Mouse (Mus musculus): ENCODE measurements around the gene Hmga2.

Gene Hmga2

DNA sequence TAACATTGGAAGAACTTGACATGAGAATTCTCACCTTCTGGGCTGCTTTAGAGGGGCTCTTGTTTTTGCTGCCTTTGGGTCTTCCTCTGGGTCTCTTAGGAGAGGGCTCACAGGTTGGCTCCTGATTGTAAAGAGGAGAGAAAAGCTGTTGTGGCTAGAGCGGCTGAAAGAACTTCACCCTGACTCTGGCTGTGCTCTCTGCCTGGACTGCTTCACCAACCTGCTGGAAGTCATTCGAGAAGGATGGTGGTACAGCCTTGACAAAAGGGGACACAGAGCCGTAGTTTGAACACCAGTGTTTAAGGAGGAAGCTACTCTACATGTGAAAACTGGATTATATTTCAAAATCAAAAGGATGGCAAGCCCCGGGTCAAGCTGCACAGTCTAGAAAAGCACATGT, 3.1 kb downstream of the Hmga2 start:
- DNase-seq (ENCODE audit: low read depth) = no peak

DNA sequence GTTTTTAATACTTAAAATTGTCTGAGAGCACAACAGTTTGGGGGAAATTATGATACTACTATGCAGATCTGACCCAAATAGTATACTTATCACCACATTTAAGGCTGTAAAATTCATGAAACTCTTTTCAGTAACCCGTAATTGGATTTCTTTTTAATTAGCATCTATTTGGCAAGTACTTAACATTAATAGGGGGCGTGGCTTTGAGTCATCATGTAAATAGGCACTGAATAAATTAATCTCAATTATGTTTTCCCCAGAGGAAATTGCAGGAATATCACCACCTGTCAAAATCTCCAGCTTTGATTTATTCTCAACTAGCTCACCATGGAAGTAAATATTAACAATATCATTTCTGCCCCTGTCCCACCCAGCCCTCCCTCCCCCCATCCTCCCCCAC, 3.7 kb downstream of the Hmga2 start:
- no peak for DNase-seq (ENCODE audit: low read depth)

DNA sequence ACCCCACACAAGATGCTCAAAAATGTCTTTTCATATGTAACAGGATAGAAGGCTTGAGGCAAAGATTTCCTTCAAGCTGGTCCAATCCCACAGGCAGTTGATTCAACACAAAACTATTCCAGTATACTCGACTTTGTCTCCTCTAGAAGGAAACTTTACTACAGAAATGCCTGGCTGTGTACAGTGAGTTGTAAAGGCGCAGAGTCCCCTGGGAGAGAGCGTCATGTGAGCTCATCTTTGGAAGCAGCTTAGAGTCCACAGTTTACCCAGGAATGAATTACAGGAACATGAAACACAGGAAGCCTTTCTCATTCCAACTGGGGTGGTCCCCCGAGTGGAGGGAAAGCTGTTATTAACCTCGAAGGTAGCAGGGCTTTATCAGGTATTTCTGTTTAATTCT, 11.1 kb downstream of the Hmga2 start:
- no peak for DNase-seq (ENCODE audit: low read depth)

DNA sequence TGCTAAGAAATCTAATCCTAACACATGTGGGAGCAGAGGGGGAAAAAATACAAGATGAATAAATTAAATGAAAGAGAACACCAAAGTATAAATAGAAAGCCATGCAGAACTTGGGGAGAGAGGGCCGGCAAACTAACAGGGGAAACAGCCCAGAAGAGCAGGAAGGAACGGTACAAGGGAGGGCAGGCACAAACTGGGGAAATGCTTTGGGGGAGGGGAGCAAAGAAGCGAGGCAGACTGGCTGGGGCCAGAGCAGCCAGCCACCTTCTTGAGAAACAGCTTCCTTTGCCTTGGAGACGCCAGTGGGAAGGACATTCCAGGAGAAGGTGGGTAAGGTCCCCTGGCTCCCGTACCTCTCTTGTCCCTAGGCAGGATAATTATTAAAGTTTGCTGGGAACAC, 14.5 kb downstream of the Hmga2 start:
- DNase-seq (ENCODE audit: low read depth) = no peak

DNA sequence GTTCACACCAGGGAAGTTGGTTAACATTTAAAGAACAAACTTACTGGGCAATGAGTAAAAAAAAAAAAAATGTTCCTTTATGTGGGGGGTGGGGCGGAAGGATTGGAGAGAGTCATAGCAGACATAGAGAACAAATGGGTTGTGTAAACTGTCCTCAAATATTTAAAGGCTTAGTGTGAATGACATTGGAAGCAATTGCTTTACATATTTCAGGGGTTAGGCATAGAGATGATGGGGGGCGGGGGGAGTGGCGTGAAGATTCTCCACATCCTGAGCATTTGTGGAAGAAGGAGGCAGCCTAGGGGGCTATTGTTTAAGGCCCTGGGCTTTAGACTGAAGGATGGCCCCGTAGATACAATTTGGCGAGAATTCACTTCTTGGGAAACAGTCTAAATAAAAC, 15.0 kb downstream of the Hmga2 start:
- no peak for DNase-seq (ENCODE audit: low read depth)

DNA sequence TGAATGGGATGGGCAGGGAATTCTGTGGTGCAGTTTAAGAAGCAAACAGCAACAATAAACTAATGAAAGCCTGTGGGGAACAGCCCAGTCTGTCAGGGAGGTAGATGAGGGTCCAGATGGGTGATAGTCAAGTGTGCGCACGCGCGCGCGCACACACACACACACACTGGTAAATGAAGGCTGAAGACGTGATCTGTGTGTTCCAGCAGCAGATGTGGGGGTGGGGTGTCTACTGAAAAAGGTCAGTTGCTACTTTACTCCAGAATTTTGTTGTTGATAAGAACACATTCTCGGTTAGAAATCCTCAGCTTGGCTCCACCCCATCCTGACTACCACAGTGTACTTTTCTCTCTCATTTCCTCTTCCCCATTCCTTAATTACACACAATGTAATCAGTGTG, 17.4 kb downstream of the Hmga2 start:
- no peak for DNase-seq (ENCODE audit: low read depth)

DNA sequence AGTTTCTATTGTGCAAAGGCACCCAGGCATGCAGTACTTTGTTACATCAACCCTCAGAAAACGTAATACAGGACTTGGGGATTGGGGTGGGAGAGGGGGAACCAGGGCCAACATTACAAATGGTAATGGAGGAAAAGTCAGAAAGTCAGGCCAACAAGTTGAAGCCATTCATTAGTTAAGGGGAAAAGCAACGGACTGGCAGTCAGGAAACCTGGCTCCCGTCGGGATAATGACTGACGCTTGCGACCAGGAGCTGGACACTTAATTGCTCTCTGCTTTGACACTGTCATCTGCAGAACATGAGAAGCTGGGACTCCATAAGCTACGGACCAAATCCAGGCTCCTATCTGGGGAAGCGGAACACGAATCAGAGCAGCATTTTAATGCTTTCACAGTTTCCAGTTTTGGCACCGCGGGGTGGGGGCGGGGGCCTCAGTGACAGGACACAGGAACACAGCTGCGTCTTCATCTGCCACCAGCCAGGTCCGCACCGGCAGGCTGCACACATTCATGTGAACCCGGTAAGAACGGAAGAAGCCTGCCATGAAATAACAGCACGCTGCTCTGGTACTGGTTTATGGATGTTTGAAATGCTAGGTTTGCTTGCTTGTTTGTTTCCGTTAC, 26.5 kb downstream of the Hmga2 start:
- DNase-seq (ENCODE audit: low read depth) = no peak

DNA sequence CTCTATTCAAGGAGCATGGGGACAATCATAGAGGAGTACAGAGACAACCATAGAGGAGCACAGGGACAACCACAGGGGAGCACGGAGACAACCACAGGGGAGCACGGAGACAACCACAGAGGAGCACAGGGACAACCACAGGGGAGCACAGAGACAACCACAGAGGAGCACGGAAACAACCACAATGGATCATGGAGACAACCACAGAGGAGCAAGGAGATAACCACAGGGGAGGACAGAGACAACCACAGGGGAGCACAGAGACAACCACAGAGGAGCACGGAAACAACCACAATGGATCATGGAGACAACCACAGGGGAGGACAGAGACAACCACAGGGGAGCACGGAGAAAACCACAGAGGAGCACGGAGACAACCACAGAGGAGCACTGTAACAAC, 29.5 kb downstream of the Hmga2 start:
- no peak for DNase-seq (ENCODE audit: low read depth)

DNA sequence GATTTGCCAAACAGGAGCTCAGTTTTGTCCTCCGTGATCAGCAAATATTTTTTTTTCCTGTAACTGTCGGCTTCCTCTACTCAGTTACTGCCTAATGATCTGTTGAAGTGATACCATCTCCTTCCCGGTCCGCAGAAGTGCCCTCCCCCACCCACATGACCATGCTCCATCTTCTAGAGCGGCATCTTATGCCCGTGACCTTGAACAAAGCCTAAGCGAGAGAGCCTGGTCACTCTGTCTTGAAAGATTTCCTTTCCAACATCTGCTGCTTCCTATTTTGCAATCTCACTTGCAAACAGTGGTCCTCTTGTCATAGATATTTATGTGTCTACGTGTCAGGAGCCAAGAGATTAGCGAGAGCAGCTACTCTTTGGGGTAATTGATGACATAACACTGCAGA, 30.1 kb downstream of the Hmga2 start:
- DNase-seq (ENCODE audit: low read depth) = no peak

DNA sequence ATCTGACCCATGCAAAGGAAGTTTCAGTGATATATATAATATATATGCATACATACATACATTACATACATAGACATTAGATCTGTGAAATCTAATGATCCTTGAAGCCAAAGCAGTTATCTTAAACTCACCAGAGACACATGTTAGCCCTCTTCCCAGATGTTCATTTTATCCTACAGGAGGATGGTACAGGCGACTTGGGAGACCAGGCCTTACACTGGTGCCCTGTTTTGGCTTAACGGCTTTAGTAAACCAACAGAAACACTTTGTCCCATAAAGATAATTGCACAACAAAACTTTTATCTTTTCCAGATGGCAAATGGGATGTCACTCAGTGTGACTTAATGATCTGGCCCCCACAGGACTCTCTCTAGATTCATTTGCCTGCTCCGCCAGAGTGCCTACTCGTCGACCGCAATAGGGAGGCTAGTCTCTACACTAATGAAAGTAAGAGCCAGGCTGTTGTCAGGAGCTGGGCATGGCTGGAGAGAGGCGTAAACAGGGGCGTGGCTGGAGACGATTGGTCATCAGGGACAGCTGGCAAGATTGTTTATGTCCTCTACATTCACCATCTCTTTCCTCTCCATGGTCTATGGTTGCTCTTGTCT, 31.7 kb downstream of the Hmga2 start:
- DNase-seq (ENCODE audit: low read depth) = no peak

DNA sequence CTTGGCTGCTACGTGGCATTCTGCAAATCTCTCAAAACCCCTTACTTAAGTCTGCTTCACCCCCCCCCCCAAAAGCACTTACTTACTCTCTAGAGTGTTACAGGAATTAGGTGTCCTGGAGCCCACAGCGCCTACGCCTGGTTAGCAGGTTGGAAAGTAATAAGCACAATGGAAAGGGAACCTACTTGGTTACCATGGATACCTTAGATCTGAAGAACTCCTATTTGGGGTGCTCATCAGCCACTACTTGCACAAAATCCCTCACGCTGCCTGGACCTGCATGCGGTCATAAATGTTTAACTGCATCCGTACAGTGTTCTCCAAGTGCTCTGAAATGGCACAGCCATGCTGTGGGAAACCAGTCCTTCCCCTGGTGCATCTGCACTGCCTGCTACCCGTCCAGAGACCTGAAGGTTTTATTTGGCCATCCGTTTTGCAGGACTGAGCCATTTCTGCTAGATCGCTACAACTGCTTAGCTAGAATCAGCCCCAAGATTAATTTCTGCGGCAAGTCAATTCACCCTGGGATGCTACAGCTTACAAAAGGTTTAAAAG, 32.4 kb downstream of the Hmga2 start:
- DNase-seq (ENCODE audit: low read depth) = no peak

DNA sequence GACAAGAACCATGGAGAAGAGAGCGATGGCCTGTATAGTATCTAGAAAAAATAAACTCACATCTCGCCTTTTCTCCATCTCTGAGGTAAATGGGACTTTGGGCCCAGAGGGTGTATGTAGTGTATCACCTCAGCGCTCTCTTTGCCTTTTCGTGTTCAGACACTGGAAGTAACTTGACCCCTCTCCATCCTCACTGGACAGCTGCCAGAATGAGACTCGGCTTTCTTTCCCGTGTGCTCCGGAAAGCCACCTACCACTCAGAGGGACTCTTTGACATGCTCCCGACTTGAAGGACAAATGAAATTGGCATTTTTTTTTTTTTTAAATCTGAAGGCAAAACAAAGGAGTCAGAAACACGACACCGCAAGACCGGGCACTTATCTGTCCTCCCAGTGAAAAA, 35.0 kb downstream of the Hmga2 start:
- DNase-seq (ENCODE audit: low read depth) = no peak

DNA sequence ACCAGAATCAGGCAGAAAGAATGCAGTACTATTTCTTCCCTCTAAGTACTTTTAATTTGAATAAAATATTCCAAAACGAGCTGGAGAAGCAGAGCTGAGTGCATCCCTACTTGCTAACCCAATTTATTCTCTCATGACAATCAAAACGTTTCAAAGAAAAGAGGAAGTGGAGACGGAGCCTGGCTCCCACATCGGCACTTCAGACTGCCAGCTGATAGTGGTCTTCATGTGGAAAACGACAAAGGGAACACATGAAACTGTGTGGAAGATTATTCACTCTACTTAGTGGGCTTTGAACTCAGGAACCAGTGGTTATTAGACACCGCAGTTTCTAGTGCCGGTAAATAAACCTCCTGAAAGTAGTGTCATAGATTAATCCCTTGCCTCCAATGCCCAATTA, 41.8 kb downstream of the Hmga2 start:
- no peak for DNase-seq (ENCODE audit: low read depth)

DNA sequence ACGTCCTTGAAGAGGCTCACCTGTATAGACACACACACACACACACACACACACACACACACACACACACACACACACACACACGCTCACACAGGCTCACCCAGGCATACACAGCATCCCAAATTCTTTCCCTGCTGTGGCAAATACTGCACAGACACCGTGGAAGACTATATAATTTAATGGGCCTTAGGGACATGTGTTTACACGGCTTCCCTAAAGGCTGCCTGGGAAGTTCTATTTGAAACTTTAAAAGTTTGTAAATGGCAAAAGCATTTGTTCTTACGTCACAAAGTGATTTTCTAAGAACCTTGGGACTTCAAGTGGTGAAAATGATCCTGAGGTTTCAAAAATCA, 42.8 kb downstream of the Hmga2 start:
- DNase-seq (ENCODE audit: low read depth) = no peak

DNA sequence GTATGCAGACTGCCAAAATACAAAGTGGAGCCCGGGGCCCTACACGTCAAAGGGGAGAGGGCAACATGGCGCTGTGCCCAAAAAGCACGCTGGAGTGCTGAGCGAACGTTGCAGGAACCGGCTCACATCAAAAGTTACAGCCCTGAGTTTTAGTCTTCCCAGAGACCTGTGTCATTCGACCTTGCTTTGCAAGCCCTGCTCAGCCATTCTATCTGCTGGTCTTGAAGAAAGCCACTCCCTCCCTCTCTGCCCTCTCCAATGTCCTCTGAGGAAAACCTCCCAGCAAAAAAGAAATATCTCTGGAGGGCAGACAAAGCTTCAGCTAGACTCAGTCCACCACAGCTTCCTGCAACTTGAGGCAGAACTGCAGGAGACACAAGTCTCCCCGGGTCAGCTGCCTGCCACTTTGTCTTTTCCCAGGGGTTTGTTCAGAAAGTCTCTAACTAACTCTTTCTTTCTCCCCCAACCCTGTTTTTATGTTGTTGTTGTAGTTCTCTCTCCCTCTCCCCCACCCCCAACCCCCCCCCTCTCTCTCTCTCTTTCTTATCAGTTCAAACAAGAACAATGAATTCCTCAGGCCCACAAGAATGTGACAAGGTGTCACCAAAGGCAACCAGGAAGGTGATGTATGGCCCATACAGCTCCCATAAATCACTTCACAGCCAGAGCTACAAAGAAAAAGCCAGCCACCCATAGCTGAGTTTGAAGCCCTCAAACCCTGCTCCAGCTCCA, 43.4 kb downstream of the Hmga2 start:
- DNase-seq (ENCODE audit: low read depth) = no peak

DNA sequence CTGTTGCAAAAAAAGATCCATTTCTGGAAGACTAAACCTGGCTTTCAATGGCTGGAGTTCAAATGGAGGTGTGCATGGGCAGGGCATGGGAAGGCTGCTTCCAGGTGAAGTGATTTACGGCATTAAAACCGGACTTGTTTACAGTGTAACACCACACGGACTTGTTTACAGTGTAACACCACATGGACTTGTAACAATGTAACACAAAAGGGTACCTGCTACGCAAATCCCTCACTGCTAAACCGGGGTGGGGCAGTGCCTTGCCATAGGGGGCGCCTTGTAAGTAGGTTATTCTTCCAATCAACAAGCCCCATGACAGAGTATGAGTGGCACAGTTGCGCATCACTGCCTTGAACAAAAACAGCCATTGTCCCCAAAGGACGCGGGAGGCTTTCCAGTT, 44.2 kb downstream of the Hmga2 start:
- no peak for DNase-seq (ENCODE audit: low read depth)

DNA sequence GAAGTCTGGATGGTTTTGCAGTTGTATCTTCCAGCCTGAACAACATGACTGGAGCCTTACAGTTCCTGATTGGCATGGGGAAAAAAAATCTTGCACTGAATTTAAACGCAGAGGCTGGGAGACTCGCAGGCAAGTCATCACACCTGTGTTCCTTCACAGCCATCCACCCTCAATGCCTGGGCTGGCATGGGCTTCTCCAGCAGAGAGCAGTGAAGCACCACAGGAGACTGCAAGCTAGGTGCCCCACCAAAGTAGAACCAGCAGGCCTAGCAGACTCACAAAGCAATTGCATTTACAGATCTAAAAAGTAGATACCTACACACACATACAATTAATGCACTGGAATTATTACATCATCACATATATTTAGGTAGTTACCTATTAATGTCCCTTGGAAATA, 44.8 kb downstream of the Hmga2 start:
- DNase-seq (ENCODE audit: low read depth) = no peak

DNA sequence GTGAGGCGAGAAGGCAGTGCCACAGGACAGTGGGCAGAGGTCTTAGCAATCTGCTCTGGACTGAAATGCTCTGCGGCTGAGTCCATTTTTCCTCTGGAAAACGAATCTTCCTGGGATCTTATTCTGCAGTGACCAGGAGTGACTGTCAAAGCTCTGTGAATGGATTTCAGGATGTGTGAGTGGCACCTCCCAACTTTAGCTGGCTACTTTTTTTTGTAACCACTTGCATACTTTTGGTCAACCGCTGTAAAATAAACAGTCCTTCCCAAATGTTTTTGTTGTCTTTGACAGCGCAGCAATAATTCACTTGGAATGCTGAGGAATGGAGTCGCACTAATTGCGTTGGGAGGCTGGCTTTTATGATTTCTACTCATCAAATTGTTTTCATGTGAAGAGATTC, 45.8 kb downstream of the Hmga2 start:
- no peak for DNase-seq (ENCODE audit: low read depth)

DNA sequence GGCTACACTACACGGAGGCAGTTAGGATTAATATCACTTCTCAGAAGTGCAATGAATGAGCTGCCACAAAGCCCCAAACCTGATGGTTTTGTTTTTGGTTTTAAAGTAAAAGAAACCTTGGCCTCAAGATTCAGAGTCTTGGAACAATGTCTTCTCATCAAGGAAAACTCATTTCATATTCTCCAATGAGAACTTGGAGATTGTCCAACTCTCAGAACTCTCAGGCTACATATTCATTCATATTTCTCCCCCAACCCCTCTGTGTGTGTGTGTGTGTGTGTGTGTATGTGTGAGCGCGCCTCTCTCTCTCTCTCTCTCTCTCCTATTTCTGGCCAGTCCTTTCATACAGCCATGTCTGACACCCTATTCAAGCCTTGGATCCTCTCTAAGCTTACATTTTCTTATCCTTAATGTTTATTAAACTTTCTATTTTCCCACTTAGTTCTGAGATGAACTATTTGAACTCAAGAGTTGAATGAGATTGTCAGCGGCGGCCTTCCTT, 46.5 kb downstream of the Hmga2 start:
- no peak for DNase-seq (ENCODE audit: low read depth)

DNA sequence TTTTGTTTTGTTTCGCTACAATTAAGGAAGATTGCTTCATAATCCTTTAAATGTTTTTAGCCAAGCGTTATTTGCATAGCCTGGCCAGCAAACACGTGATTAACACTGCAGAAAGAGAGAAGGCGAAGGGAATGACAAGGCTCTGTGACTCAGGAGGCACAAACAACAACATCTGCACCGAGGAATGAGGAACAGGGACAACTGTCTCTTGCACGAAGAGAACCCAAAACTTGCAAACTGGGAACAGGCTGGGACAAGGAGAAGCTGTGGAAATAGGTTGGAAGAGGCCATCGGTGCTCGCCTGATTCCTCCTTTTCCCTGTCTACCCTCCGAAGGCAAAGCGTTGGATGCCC, 47.1 kb downstream of the Hmga2 start:
- no peak for DNase-seq (ENCODE audit: low read depth)

DNA sequence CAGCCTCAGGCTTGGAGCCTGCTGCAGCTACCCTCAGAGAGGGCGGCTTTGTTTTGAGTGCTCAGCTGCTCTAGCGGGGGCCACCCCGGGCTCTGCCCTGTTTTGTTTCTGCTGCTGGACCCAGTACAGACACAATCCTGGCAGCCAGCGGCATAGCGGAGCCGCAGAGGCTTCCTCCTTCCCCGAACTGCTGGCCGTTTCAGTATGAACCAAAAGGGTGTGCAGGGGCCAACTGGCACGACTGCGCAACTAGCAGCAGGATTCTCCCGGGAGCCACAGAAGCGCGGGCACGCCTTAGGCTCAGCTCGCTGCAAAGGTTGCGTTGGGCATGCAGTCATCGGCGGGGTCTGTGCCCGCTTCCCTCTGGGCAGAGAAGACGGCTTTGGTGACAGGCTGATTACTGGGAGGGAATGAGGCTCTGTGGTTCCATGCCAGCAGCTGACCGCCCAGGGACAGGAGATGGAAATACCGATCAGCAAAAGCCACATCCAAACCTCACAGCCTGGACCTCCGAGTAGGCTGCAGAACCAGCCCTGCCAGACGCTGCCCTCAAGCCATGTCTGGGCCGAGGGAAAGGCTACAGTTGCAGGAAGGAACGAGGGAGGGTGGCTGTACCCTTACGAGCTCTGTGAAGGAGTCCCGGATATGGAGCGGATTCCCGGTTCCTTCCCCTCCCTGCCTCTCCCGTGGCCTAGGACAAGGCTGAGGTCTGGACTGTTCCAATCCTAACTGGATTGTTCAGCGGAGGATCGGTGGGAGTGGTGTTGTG, 47.7 kb downstream of the Hmga2 start:
- no peak for DNase-seq (ENCODE audit: low read depth)

DNA sequence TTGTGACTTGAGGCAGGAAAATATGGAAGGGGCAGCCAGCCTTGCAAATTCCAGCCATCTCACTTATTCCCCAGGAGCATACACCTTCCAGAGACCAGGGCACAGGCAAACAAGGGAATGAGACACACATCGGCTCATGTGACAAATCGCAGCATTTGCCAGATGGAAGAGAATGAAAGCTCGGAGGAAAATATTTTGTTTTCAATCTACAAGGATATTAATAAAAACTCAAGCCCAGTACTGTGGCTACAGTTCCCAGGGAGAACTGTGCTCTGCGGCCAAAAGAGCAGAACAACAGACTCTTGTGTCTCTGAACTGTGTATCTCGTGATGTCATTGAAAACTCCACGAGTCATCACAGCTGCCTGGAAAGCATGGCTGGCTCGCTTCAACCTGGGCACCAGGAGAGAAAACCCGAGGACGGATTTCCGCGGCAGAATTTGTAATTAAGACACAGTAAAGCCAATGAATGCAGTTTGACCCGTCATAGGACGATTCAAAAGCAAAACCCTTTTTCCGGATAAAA, 50.1 kb downstream of the Hmga2 start:
- DNase-seq (ENCODE audit: low read depth) = no peak

Measured in c-Kit-positive CD71-negative TER-119-negative erythroid progenitor cells, embryonic 14.5 days (primary cell).